Mouse (Mus musculus) frontal cortex, postnatal 10 days (tissue): Measurements from ENCODE around the gene Obox2.
"Not testable (repeated sequence)": the region's sequence is repeated elsewhere in the genome, so short reads cannot be mapped to it uniquely, and the experiment has no call there.

Experiments used
- DNase-seq, 2 experiments: peaks; one replicate each; pipeline ENCODE4 v3.0.0; 2022; ENCODE audit warnings: low spot score in 2 of 2, mixed read lengths in 1 of 2

Obox2 gene

DNA sequence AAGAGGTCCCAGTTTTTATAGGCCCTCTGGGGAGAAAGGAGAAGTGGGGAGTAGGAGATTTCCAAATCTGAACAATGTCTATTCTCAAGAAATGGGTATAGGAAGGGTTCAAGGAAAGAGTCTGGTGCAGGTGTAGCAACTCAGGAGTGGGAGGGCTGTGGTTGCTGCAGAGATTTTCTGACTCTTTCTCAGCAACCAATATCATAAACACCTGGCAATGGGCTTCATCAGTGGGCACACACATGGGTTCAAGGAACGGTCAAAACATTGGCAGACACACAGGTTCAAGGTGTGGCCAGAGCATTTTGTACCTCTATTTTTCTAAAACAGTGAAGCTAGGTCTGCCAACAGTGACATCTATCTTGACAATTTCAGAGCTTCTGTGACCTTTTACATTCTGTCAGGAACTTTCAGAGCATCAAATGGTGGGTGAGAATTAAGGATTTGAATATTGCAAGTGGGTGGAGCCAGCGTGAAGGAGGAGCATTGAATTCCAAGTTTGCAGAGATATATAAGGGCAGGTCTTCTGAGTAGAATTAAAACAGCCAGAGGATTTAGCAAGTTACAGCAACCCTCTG, at the start of gene Obox2, which contains the start of gene Obox1:
Obox2 (plus strand) TSS at position 301 of the 578 bp plus-strand sequence.
Obox1 (plus strand) TSS at position 528 of the 578 bp plus-strand sequence.
- DNase-seq = not testable (repeated sequence)

DNA sequence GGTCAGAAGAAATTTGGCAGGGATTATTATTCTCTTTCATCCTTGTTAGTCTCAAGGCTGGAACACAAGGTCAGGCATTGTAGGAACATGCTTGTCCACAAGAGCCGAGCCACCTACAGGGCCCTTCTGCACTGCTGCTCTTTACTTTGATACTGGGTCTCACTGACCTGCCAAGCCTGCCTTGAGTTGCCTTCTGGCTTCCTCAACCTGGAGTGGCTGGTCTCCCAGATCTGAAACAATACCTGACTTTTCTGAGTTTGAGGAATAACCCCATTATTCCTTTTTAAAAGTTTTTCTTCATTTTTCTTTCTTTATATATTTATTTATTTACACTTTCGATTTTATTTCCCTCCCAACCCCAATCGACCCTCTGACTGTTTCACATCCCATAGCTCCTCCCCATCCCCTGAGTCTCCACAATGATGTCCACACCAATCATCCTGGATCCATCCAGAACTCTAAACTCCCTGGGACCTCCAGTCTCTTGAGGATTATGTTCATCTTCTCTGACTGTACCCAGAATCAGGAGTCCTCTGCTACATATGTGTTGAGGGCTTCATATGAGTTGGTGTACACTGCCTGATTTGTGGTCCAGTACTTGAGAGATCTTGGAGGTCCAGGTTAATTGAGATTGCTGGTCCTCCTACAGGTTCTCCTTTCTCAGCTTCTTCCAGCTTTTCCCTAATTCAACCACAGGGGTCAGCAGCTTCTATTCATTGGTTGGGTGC, 10.8 kb downstream of the Obox2 start:
- not testable (repeated sequence) for DNase-seq

DNA sequence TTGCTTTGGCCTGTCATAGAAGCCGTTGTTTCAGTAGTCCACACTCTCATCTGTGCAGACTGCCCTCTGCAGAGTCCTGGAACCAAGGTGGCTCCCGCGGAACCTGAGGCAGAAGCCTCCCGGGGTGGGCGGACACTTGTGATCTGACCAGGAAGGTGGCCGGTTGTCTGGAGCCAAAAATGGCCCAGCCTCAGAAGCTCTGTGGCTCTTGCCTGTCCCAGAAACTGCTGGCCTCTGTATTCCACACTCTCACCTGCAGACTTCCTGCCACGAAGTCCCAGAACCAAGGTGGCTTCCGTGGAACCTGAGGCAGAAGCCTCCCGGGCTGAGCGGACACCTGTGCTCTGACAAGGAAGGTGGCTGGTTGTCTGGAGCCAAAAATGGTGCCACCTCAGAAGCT, 18.3 kb downstream of the Obox2 start:
- not testable (repeated sequence) for DNase-seq

DNA sequence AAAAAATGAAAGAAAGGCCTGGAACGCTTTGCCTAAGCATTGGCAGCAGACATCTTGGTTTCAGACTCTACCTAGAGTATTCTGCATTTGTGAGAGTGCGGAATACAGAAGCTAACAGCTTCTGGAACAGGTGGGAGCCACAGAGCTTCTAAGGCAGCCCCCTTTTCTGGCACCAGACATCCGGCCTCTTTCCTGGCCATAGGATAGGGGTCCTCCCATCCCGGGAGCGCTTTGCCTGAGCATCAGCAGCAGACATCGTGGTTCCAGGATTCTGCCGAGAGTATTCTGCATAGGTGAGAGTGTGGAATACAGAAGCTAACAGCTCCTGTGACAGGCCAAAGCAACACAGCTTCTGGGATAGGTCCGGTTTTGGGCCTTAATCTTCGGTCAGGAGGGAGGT, 29.5 kb downstream of the Obox2 start:
- not testable (repeated sequence) for DNase-seq

DNA sequence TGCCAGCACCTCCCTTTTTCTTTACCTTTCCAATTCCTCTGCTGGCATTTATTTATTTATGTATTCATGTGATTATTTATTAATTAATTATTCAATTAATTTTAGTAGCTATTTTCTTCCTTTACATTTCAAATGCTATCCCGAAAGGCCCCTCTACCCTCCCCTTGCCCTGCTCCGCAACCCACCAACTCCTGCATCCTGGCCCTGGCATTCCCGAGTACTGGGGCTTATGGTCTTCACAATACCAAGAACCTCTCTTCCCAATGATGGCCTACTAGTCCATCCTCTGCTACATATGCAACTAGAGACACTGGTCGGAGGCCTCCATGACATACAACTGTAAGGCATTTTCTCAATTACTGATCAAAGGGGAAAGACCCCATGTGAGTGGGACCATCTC, 37.0 kb downstream of the Obox2 start:
- not testable (repeated sequence) for DNase-seq
